Mouse (Mus musculus) midbrain, embryonic 13.5 days (tissue): ENCODE measurements at regions not wholly inside any gene's neighbourhood (a gene's known extent, or its start where the extent isn't known, plus 50 kb on each side); places are given as distances from the start of the nearest gene placed in this dataset.

ENCODE experiments used
- ATAC-seq: fragments of 200-750 bp; cut with Nextera tagmentation; 2 replicates; pipeline ENCODE4 v1.8.0; 2017; ENCODE audit warnings: mild to moderate bottlenecking, moderate TSS enrichment, moderate library complexity
- H3K27ac ChIP-seq: fragments of 300-500 bp; sonication (generic); 2 replicates; pipeline ENCODE4 v1.5.1; 2015; ENCODE audit warnings: inconsistent platforms, mild to moderate bottlenecking, moderate library complexity
- H3K27me3 ChIP-seq: fragments of 300-500 bp; sonication (generic); 2 replicates; pipeline ENCODE4 v1.6.1; 2015; ENCODE audit warnings: mild to moderate bottlenecking, inconsistent platforms
- H3K36me3 ChIP-seq: fragments of 300-500 bp; sonication (generic); 2 replicates; pipeline ENCODE4 v1.6.1; 2015; ENCODE audit warnings: mild to moderate bottlenecking, inconsistent platforms
- H3K4me1 ChIP-seq: fragments of 300-500 bp; sonication (generic); replicated peaks from 2 replicates; pipeline ENCODE4 v1.6.1; 2015; ENCODE audit warnings: inconsistent platforms
- H3K4me2 ChIP-seq: fragments of 300-500 bp; sonication (generic); replicated peaks from 2 replicates; pipeline ENCODE4 v1.6.1; 2015; ENCODE audit warnings: moderate library complexity, mild to moderate bottlenecking, inconsistent platforms
- H3K4me3 ChIP-seq: fragments of 300-500 bp; sonication (generic); replicated peaks from 2 replicates; pipeline ENCODE4 v1.5.1; 2015; ENCODE audit warnings: mild to moderate bottlenecking, inconsistent platforms
- H3K9ac ChIP-seq: fragments of 300-500 bp; sonication (generic); replicated peaks from 2 replicates; pipeline ENCODE4 v1.6.1; 2015; ENCODE audit warnings: mild to moderate bottlenecking, inconsistent platforms
- H3K9me3 ChIP-seq: fragments of 300-500 bp; sonication (generic); 2 replicates; pipeline ENCODE4 v1.6.1; 2016; ENCODE audit warnings: mild to moderate bottlenecking, inconsistent platforms
- WGBS: fragments of 180-500 bp; shearing (Covaris S2); methylation state at CpG from one replicate; pipeline ENCODE4 v1.1.7; 2015; 5-methylcytosine and 5-hydroxymethylcytosine counted together

- Histone ChIP-seq H3K9ac (no peak overlapping the region), H3K27me3 (0 out of 2 replicates have a peak, but pooled peaks cover 5% of the 10 kb centered on the region), H3K27ac (no peak overlapping the region), H3K4me2 (no peak overlapping the region), H3K4me3 (no peak overlapping the region), H3K4me1 (no peaks in the 10 kb centered on the region), H3K9me3 (no peaks in the 10 kb centered on the region), H3K36me3 (no peaks in the 10 kb centered on the region)
- 64% methylated on average over 3 of the region's 3 CpGs for WGBS
- no peak for ATAC-seq
These were observed 304.7 kb downstream of the Tle4 start for GRCm38 (mm10) chr19:14293172-14293571.

- Histone ChIP-seq H3K36me3 (no peaks in the 10 kb centered on the region), H3K4me3 (no peak overlapping the region), H3K9ac (no peak overlapping the region), H3K4me1 (no peaks in the 10 kb centered on the region), H3K9me3 (no peaks in the 10 kb centered on the region), H3K27ac (no peak overlapping the region), H3K4me2 (no peak overlapping the region), H3K27me3 (0 out of 2 replicates have a peak, but pooled peaks cover 7% of the 10 kb centered on the region)
- WGBS: 79% methylated on average over 6 of the region's 6 CpGs
- ATAC-seq: 0 out of 2 replicates have a peak, but pooled peaks have one; percentile 30
These were observed 296.5 kb downstream of the Tle4 start for GRCm38 (mm10) chr19:14301176-14301943.

GRCm38 (mm10) chr19:14314301-14314700 is 283.6 kb downstream of the Tle4 start:
- H3K27me3 ChIP-seq: peaks cover 25% of the 10 kb centered on the region
- H3K4me3 ChIP-seq: no peak overlapping the region
- H3K36me3 ChIP-seq: no peaks in the 10 kb centered on the region
- no peak overlapping the region for H3K4me2 ChIP-seq
- H3K9me3 ChIP-seq: no peaks in the 10 kb centered on the region
- ATAC-seq: no peak
- H3K4me1 ChIP-seq: 0 out of 2 replicates have a peak, but pooled peaks cover 2% of the 10 kb centered on the region
- no peak overlapping the region for H3K27ac ChIP-seq
- no peak overlapping the region for H3K9ac ChIP-seq
- 71% methylated on average over 7 of the region's 7 CpGs for WGBS

- H3K4me2 ChIP-seq: no peak overlapping the region
- no peak for ATAC-seq
- no peaks in the 10 kb centered on the region for H3K36me3 ChIP-seq
- H3K4me3 ChIP-seq: no peak overlapping the region
- H3K4me1 ChIP-seq: peaks cover 17% of the 10 kb centered on the region
- no peak overlapping the region for H3K9ac ChIP-seq
- WGBS: 37% methylated on average over 3 of the region's 3 CpGs
- no peak overlapping the region for H3K27ac ChIP-seq
- H3K9me3 ChIP-seq: no peaks in the 10 kb centered on the region
- H3K27me3 ChIP-seq: peaks cover 34% of the 10 kb centered on the region
These were observed 278.1 kb downstream of the Tle4 start for GRCm38 (mm10) chr19:14319677-14320191.

GRCm38 (mm10) chr19:14325353-14326052 is 272.3 kb downstream of the Tle4 start:
- Histone ChIP-seq H3K27me3 (peaks cover 14% of the 10 kb centered on the region; the same call in 1 of the 2 replicates), H3K4me1 (peaks cover 28% of the 10 kb centered on the region), H3K4me3 (no peak overlapping the region), H3K4me2 (peak overlapping the region; percentile 9; the same call in 1 of the 2 replicates), H3K27ac (0 out of 2 replicates have a peak overlapping the region, but pooled peaks have one; percentile 9), H3K36me3 (no peaks in the 10 kb centered on the region), H3K9ac (no peak overlapping the region), H3K9me3 (no peaks in the 10 kb centered on the region)
- 20% methylated on average over 9 of the region's 9 CpGs for WGBS
- ATAC-seq: peak; percentile 94

DNA sequence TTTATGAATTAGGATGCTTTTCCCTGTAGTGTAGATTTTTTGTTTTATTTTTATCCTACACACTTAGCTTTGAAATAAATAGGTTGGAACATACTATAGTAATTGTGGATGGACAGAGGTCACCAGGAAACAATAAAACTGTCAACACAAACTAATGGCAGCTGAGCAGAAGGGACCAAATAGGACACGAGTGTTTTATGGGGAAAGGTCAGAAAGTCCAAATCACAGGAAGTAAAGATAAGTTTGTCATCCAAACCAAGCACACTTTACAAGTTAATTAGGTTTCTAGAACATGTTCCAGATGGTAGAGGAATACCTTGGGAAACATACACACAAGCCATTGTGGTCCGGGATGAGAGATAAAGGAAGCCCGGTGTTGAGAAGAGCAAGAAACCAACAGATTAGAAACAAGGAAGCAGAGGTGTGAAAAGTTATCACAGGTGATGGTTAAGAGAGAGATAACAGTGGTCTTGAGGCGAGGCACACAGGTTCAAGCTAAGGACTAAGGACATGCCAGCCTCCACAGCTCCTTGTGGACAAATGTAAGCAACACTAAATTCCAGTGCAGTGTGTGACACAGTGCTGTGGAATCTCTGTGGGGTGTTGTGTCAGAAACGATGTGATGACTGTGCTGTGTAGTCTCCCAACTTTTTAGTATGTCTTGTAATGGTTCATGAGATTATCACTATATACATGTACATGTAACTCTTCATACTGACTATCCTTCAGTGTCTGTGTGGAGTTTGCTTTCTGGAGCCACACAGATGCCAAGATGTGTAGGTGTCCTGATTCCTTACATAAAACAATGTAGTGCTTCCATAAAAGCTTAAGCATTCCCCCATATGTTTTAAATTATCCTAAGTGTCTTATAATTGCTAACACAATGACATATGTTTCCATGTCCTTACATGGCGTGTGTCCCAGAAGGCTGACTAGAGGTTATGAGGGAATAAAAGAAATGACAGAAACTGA is 264.5 kb downstream of the Tle4 start:
- Histone ChIP-seq H3K4me3 (no peak overlapping the region), H3K36me3 (no peaks in the 10 kb centered on the region), H3K27ac (no peak overlapping the region), H3K4me2 (no peak overlapping the region), H3K4me1 (peaks cover 2% of the 10 kb centered on the region), H3K9ac (no peak overlapping the region), H3K27me3 (peaks cover 7% of the 10 kb centered on the region; the same call in 1 of the 2 replicates), H3K9me3 (no peaks in the 10 kb centered on the region)
- 82% methylated on average over 6 of the region's 6 CpGs for WGBS
- no peak for ATAC-seq

GRCm38 (mm10) chr19:14337025-14337424 is 260.8 kb downstream of the Tle4 start:
- peak; percentile 58 for ATAC-seq
- Histone ChIP-seq H3K4me1 (no peaks in the 10 kb centered on the region; the same call in 1 of the 2 replicates), H3K36me3 (no peaks in the 10 kb centered on the region), H3K9me3 (no peaks in the 10 kb centered on the region), H3K27me3 (peaks cover 3% of the 10 kb centered on the region; the same call in 1 of the 2 replicates), H3K4me2 (no peak overlapping the region), H3K9ac (no peak overlapping the region), H3K27ac (no peak overlapping the region), H3K4me3 (no peak overlapping the region)
- WGBS: 33% methylated on average over 5 of the region's 5 CpGs

DNA sequence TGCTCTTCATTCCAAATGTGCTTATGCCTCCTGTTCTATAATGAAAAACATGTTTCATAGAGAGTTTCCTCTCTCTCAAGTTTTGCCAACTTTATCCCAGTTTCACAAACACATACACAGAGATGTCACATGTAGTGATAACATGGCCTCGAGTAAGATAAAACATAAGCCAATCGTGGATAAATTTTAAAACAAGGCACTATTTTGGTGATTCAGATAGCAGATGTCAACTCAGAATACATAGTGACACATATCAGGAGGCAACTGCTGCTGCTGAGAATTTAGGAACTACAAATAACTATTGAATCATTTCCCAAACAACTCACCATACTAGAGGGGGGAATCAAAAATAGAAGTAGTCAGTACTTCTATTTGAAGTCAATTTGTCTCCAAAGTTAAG is 257.1 kb downstream of the Tle4 start:
- Histone ChIP-seq H3K9me3 (no peaks in the 10 kb centered on the region), H3K4me3 (no peak overlapping the region), H3K4me2 (no peak overlapping the region), H3K27ac (no peak overlapping the region), H3K36me3 (no peaks in the 10 kb centered on the region), H3K9ac (no peak overlapping the region), H3K27me3 (peaks cover 15% of the 10 kb centered on the region), H3K4me1 (no peaks in the 10 kb centered on the region; the same call in 1 of the 2 replicates)
- no peak for ATAC-seq
- WGBS: 89% methylated on average over 2 of the region's 2 CpGs

GRCm38 (mm10) chr19:14343890-14344289 is 254.0 kb downstream of the Tle4 start:
- WGBS: 87% methylated on average over 5 of the region's 5 CpGs
- no peak overlapping the region for H3K4me3 ChIP-seq
- no peak overlapping the region for H3K9ac ChIP-seq
- ATAC-seq: no peak
- peaks cover 25% of the 10 kb centered on the region for H3K27me3 ChIP-seq
- no peaks in the 10 kb centered on the region for H3K36me3 ChIP-seq
- H3K4me2 ChIP-seq: no peak overlapping the region
- no peak overlapping the region for H3K27ac ChIP-seq
- H3K9me3 ChIP-seq: no peaks in the 10 kb centered on the region
- peaks cover 11% of the 10 kb centered on the region for H3K4me1 ChIP-seq

GRCm38 (mm10) chr19:14344467-14344866 is 253.4 kb downstream of the Tle4 start:
- peaks cover 23% of the 10 kb centered on the region for H3K27me3 ChIP-seq
- no peak overlapping the region for H3K9ac ChIP-seq
- no peaks in the 10 kb centered on the region for H3K36me3 ChIP-seq
- no peak for ATAC-seq
- no peak overlapping the region for H3K4me3 ChIP-seq
- peaks cover 14% of the 10 kb centered on the region for H3K4me1 ChIP-seq
- 91% methylated on average over 3 of the region's 3 CpGs for WGBS
- no peaks in the 10 kb centered on the region for H3K9me3 ChIP-seq
- H3K27ac ChIP-seq: no peak overlapping the region
- H3K4me2 ChIP-seq: no peak overlapping the region

DNA sequence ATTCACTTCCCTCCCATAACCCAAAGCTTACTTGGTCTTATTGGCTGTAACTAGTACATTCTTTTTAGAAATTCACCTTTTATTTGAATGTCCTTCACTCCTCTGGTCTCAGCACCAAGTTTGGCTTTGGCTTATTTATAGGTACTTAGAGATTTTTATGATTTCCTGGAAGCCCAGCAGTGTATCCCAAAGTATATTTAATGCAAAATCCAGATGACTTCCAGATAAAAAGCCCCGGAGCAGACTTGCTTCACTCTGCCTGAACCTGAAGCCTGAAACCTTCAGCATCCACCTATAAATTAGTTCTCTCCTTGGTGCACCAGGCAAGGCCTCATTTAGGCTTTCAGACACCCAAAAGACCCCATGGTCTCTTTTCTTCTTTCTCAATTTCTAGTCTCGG is 250.8 kb downstream of the Tle4 start:
- Histone ChIP-seq H3K36me3 (no peaks in the 10 kb centered on the region), H3K27me3 (peaks cover 41% of the 10 kb centered on the region), H3K4me2 (no peak overlapping the region), H3K4me1 (peaks cover 14% of the 10 kb centered on the region), H3K9ac (no peak overlapping the region), H3K27ac (no peak overlapping the region), H3K4me3 (no peak overlapping the region), H3K9me3 (no peaks in the 10 kb centered on the region)
- no peak for ATAC-seq
- WGBS: 45% methylated on average over 2 of the region's 2 CpGs
